Mouse (Mus musculus): ENCODE results near the gene Zranb2.

- TF ChIP-seq MAFK (IDR thresholded peaks at IDR 0.05; ENCODE audit: insufficient read depth, low read depth, low read length) (no peak), HCFC1 (IDR thresholded peaks at IDR 0.05; ENCODE audit: borderline replicate concordance, insufficient read depth, low read length) (no peak), ZC3H11A (IDR thresholded peaks at IDR 0.05; ENCODE audit: borderline replicate concordance, low read depth, low read length) (no peak), ZNF384 (IDR thresholded peaks at IDR 0.05; ENCODE audit: low read depth, low read length) (no peak), CHD2 (IDR thresholded peaks at IDR 0.05; ENCODE audit: low read depth, low read length) (no peak)
Measured at GRCm38 (mm10) chr3:157566725-157567565, 33.0 kb downstream of the Zranb2 start, which contains the start of gene Ptger3.

All from ES-E14 (cell line).